12 mouse cellular contexts compared by ENCODE assay signal in the genomic region with DNA sequence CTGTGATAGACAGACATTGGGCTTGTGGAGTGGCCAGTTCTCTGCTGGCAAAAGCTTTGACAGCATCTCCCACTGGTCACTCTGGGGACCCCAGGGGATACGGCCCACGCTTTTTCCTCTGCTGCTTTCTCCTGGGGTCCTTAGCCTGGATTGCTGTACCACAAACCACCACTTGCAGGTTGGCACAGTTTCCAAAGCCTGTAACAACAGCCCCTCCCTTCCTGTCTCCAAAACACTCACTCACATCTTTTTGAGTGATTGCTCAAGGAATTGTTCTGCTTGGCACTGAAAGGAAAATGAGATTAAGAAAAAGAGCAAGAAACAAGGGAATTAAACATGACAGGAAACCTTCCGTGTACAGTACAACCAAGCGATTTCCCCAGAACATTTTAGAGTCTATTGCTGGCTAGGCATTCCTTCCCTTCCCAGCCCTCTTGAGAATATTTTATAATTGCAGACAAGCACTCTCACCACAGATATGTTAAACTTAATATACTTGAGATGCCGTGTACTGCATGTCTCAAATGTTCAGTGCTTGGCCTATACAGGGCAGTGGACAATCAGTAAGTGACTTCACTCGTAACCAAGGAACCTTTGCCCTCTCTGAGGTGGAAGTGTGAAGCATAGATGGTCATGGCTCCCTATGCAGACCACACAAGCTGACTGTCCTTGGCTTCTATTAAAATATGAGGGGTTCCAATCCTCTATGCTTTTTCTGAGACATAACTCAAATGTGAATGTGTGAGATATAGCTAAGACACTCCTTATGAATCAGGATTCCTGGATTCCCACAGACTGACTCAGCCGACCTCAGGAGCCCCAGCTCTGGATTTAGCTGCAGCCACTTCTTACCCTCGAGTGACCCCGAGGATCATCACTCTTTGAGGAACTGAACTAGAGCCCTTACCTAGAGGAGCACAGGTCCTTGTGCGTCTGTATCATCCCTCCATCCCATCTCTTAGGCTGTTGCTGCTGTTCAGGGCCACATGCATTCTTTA.
DNase-seq lines count a peak whose midpoint lies in the region; TF ChIP-seq lines count a peak whose summit lies in the region.
"Had no signal": no experiment of that assay in that cellular context is flagged by ENCODE, and none has a peak within 500 bp of the region (broad histone marks: within the 10 kb centered on the region; RNA-seq: fewer than 3 reads in every experiment).

No protein-coding gene starts in this region.

- TF ChIP-seq POLR2A in embryonic fibroblast, embryonic 13.5 days (IDR thresholded peaks at IDR 0.05; ENCODE audit: low read depth, low read length), result no peak

- H3K4me1 ChIP-seq in embryonic fibroblast, embryonic 13.5 days (ENCODE audit: control insufficient read depth, insufficient read depth, low read length), result peaks cover 34% of the 10 kb centered on the region

- TF ChIP-seq CTCF in embryonic fibroblast, embryonic 13.5 days (IDR thresholded peaks at IDR 0.05; ENCODE audit: borderline replicate concordance, insufficient read depth, low read length), result no peak

- H3K27ac ChIP-seq in embryonic fibroblast, embryonic 13.5 days (ENCODE audit: insufficient read depth, low read length), result peak overlapping the region; percentile 95
- H3K27ac ChIP-seq: layer of hippocampus, adult 2 months had no signal

- intact Hi-C loops in left cerebral cortex, postnatal 4 days (cut with DNase I), result no loop called here

- no peak overlapping the region for H3K4me3 ChIP-seq in embryonic fibroblast, embryonic 13.5 days (ENCODE audit: insufficient read depth, low read length)
- H3K4me3 ChIP-seq: layer of hippocampus, adult 2 months had no signal

- peak; percentile 91 for DNase-seq in heart, adult 11 months
- DNase-seq in heart, adult 8-10 months (ENCODE audit: low spot score), result no peak
- peak; percentile 82 for DNase-seq in 3T3-L1 (ENCODE audit: low read depth, low spot score)
- peak; percentile 23 for DNase-seq in lung, postnatal 25 days (ENCODE audit: low spot score)
- DNase-seq in left cerebral cortex, postnatal 4 days, result no peak
- DNase-seq in left cerebral cortex, adult 18-20 months (ENCODE audit: low spot score in 2 of 2), result no peak
- DNase-seq: cerebellum, adult 11-12 months; embryo, embryonic 11 days; kidney, adult 9 months; right cerebral cortex, adult 18-20 months had no signal

Comparison
In these comparisons a context has a peak if more than half of its experiments do, and no peak if none do; other contexts are left out.
1. DNase-seq: peak in heart, adult 11 months (single experiment), 3T3-L1 (single experiment) and lung, postnatal 25 days (single experiment); none in heart, adult 8-10 months (single experiment), left cerebral cortex, postnatal 4 days (single experiment) and left cerebral cortex, adult 18-20 months (0 of 2).